Mouse (Mus musculus) heart, postnatal 0 days (tissue): ENCODE measurements around the gene Crim1.

Experiments used
- CTCF ChIP-seq: IDR thresholded peaks from 2 replicates; pipeline ENCODE4 v1.5.1; 2016; ENCODE audit warnings: antibody characterized with exemption, control low read depth, low read depth
- EP300 ChIP-seq: IDR thresholded peaks from 2 replicates; pipeline ENCODE4 v1.6.1; 2016; ENCODE audit warnings: antibody characterized with exemption, low read depth

- TF ChIP-seq CTCF: no peak
- no peak for TF ChIP-seq EP300
These were observed 37.9 kb downstream of the Crim1 start for GRCm38 (mm10) chr17:78237954-78238353.
